Comparison of ENCODE assay signal across 30 mouse cellular contexts in genomic region chr5:89087916-89088315, GRCm38 (mm10).
DNase-seq lines count a peak whose midpoint lies in the region; ATAC-seq lines count a peak whose summit lies in the region.
"Had no signal": no experiment of that assay in that cellular context is flagged by ENCODE, and none has a peak within 500 bp of the region (broad histone marks: within the 10 kb centered on the region; RNA-seq: fewer than 3 reads in every experiment).

No protein-coding gene starts in this region.

- H3K4me2 ChIP-seq in forebrain, embryonic 16.5 days (ENCODE audit: low read length): no peak overlapping the region; the same call in 1 of the 2 replicates
- no peak overlapping the region for H3K4me2 ChIP-seq in hindbrain, embryonic 14.5 days (replicated peaks)
- no peak overlapping the region for H3K4me2 ChIP-seq in hindbrain, embryonic 11.5 days (replicated peaks; ENCODE audit: low read depth, low read length)
- H3K4me2 ChIP-seq: embryonic facial prominence, embryonic 12.5 days; heart, embryonic 11.5 days; kidney, embryonic 15.5 days; liver, embryonic 12.5 days; midbrain, embryonic 11.5 days; neural tube, embryonic 12.5 days had no signal

- no peaks in the 10 kb centered on the region for H3K9me3 ChIP-seq in forebrain, embryonic 16.5 days (ENCODE audit: control insufficient read depth, low read length)
- H3K9me3 ChIP-seq in forebrain, embryonic 10.5 days: no peaks in the 10 kb centered on the region
- no peaks in the 10 kb centered on the region for H3K9me3 ChIP-seq in hindbrain, embryonic 14.5 days (ENCODE audit: control insufficient read depth, low read length)
- H3K9me3 ChIP-seq in hindbrain, embryonic 11.5 days (ENCODE audit: control insufficient read depth, low read length): no peaks in the 10 kb centered on the region
- H3K9me3 ChIP-seq: embryonic facial prominence, embryonic 12.5 days; kidney, embryonic 15.5 days; liver, embryonic 12.5 days; neural tube, embryonic 12.5 days had no signal

- 85% methylated on average over 7 of the region's 7 CpGs for WGBS in forebrain, embryonic 16.5 days
- 90% methylated on average over 7 of the region's 7 CpGs for WGBS in forebrain, embryonic 10.5 days
- WGBS in hindbrain, embryonic 14.5 days: 88% methylated on average over 7 of the region's 7 CpGs
- 89% methylated on average over 7 of the region's 7 CpGs for WGBS in hindbrain, embryonic 11.5 days

- no peak overlapping the region for H3K9ac ChIP-seq in forebrain, embryonic 16.5 days (replicated peaks; ENCODE audit: low read depth, low read length)
- no peak overlapping the region for H3K9ac ChIP-seq in hindbrain, embryonic 14.5 days
- no peak overlapping the region for H3K9ac ChIP-seq in hindbrain, embryonic 11.5 days (ENCODE audit: low read depth, low read length)
- H3K9ac ChIP-seq: embryonic facial prominence, embryonic 12.5 days; kidney, embryonic 15.5 days; liver, embryonic 12.5 days; liver, postnatal 0 days; neural tube, embryonic 12.5 days had no signal

- H3K27ac ChIP-seq in forebrain, embryonic 16.5 days (ENCODE audit: low read length): peak overlapping the region; percentile 51
- no peak overlapping the region for H3K27ac ChIP-seq in forebrain, embryonic 10.5 days
- 0 out of 2 replicates have a peak overlapping the region, but pooled peaks have one; percentile 29 for H3K27ac ChIP-seq in hindbrain, embryonic 14.5 days
- H3K27ac ChIP-seq in hindbrain, embryonic 11.5 days (ENCODE audit: low read depth, low read length): no peak overlapping the region
- H3K27ac ChIP-seq: embryonic facial prominence, embryonic 12.5 days; kidney, embryonic 15.5 days; liver, embryonic 12.5 days; neural tube, embryonic 12.5 days had no signal

- ATAC-seq in forebrain, embryonic 16.5 days: no peak
- no peak for ATAC-seq in hindbrain, embryonic 14.5 days (ENCODE audit: low FRiP score)
- no peak for ATAC-seq in hindbrain, embryonic 11.5 days (ENCODE audit: low FRiP score)
- ATAC-seq: liver, embryonic 12.5 days; liver, postnatal 0 days; midbrain, embryonic 16.5 days had no signal

- H3K36me3 ChIP-seq in forebrain, embryonic 16.5 days (ENCODE audit: control insufficient read depth, insufficient read depth): no peaks in the 10 kb centered on the region
- no peaks in the 10 kb centered on the region for H3K36me3 ChIP-seq in forebrain, embryonic 10.5 days (replicated peaks)
- H3K36me3 ChIP-seq in hindbrain, embryonic 14.5 days (replicated peaks; ENCODE audit: control insufficient read depth, insufficient read depth): no peaks in the 10 kb centered on the region
- no peaks in the 10 kb centered on the region for H3K36me3 ChIP-seq in hindbrain, embryonic 11.5 days (ENCODE audit: control insufficient read depth, insufficient read depth, low read length)
- H3K36me3 ChIP-seq: embryonic facial prominence, embryonic 12.5 days; G1E; kidney, embryonic 15.5 days; liver, embryonic 12.5 days; neural tube, embryonic 12.5 days had no signal

- peaks cover 5% of the 10 kb centered on the region; the same call in 1 of the 2 replicates for H3K4me1 ChIP-seq in forebrain, embryonic 16.5 days (replicated peaks; ENCODE audit: control insufficient read depth, insufficient read depth, low read length)
- no peaks in the 10 kb centered on the region for H3K4me1 ChIP-seq in forebrain, embryonic 10.5 days
- H3K4me1 ChIP-seq in hindbrain, embryonic 14.5 days (replicated peaks; ENCODE audit: control insufficient read depth, insufficient read depth, low read length): no peaks in the 10 kb centered on the region
- no peaks in the 10 kb centered on the region for H3K4me1 ChIP-seq in hindbrain, embryonic 11.5 days (replicated peaks; ENCODE audit: control insufficient read depth, insufficient read depth, low read length)
- H3K4me1 ChIP-seq: embryonic facial prominence, embryonic 12.5 days; kidney, embryonic 15.5 days; liver, embryonic 12.5 days; neural tube, embryonic 12.5 days had no signal

- no peak overlapping the region for H3K4me3 ChIP-seq in forebrain, embryonic 16.5 days (replicated peaks; ENCODE audit: low read length)
- no peak overlapping the region for H3K4me3 ChIP-seq in forebrain, embryonic 10.5 days
- no peak overlapping the region for H3K4me3 ChIP-seq in hindbrain, embryonic 14.5 days (replicated peaks; ENCODE audit: low read length)
- no peak overlapping the region for H3K4me3 ChIP-seq in hindbrain, embryonic 11.5 days (ENCODE audit: low read depth, low read length)
- H3K4me3 ChIP-seq: embryonic facial prominence, embryonic 12.5 days; kidney, embryonic 15.5 days; liver, embryonic 12.5 days; neural tube, embryonic 12.5 days had no signal

- H3K27me3 ChIP-seq in forebrain, embryonic 16.5 days (replicated peaks; ENCODE audit: control insufficient read depth, insufficient read depth, low read length): no peaks in the 10 kb centered on the region
- no peaks in the 10 kb centered on the region for H3K27me3 ChIP-seq in forebrain, embryonic 10.5 days (ENCODE audit: poor library complexity, severe bottlenecking)
- no peaks in the 10 kb centered on the region for H3K27me3 ChIP-seq in hindbrain, embryonic 14.5 days (ENCODE audit: control insufficient read depth, insufficient read depth, low read length)
- H3K27me3 ChIP-seq in hindbrain, embryonic 11.5 days (ENCODE audit: control insufficient read depth, insufficient read depth, low read length): no peaks in the 10 kb centered on the region
- H3K27me3 ChIP-seq: embryonic facial prominence, embryonic 12.5 days; kidney, embryonic 15.5 days; liver, embryonic 12.5 days; neural tube, embryonic 12.5 days had no signal

- no peak for DNase-seq in forebrain, embryonic 10.5 days (ENCODE audit: extremely low spot score, low spot score)
- DNase-seq in hindbrain, embryonic 14.5 days (ENCODE audit: low spot score): no peak
- no peak for DNase-seq in hindbrain, embryonic 11.5 days (ENCODE audit: low spot score)
- peak; percentile 5 to 19 for DNase-seq in left cerebral cortex, adult 18-20 months (ENCODE audit: low spot score in 2 of 2)
- DNase-seq in left cerebral cortex, postnatal 10 days (ENCODE audit: extremely low spot score in 1 of 2, low spot score in 2 of 2): no peak
- DNase-seq in right cerebral cortex, adult 2 months (ENCODE audit: low spot score in 2 of 2): peak; percentile 21 to 24
- DNase-seq in right cerebral cortex, postnatal 4 days: no peak
- DNase-seq: cerebellum, adult 11 months; cerebellum, adult 9-10 months; cerebellum, postnatal 36 days; embryo, embryonic 11 days; gastrocnemius, postnatal 25 days; heart, postnatal 4 days; kidney, adult 18-20 months; kidney, postnatal 25 days; left cerebral cortex, postnatal 4 days; liver, postnatal 0 days; lung, postnatal 36 days; retina, postnatal 1 day; thymus, adult 2 months; thymus, postnatal 36 days had no signal

- intact Hi-C loops in left cerebral cortex, postnatal 10 days (cut with DNase I): no loop called here

Comparison
In these comparisons a context has a peak if more than half of its experiments do, and no peak if none do; other contexts are left out.
1. H3K27ac ChIP-seq: peak in forebrain, embryonic 16.5 days (single experiment) and hindbrain, embryonic 14.5 days (single experiment); none in forebrain, embryonic 10.5 days (single experiment) and hindbrain, embryonic 11.5 days (single experiment).
2. DNase-seq: peak in left cerebral cortex, adult 18-20 months (2 of 2) and right cerebral cortex, adult 2 months (2 of 2); none in forebrain, embryonic 10.5 days (single experiment), hindbrain, embryonic 14.5 days (single experiment), hindbrain, embryonic 11.5 days (single experiment), left cerebral cortex, postnatal 10 days (0 of 2) and right cerebral cortex, postnatal 4 days (single experiment).